Mouse (Mus musculus): ENCODE measurements around the gene Ccdc80. TPM values are rescaled to one million over a fixed set of nuclear protein-coding genes. Genes with fewer than 3 reads are reported as not detected.

Gene Ccdc80
- polyA plus RNA-seq, 1 experiment from 2014 or later = 5.3 TPM

DNA sequence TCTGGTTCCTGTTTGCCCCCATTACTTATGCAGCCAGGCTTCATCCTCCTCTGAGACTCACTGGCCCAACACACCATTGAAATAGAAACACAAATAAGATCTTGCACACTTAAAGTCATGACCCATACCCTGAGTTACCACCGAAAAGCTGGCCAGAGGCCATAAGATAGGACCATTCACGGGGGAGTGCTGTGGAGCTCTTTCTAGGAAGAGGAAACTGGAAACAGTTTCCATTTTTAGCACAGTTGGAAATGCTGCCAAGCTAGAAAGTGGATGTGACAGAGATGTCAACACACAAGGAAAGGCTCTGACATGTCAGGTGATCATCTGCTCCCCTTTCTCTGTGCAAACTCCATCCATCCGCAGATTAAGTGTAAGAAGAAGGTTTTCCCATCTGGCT lies 7.7 kb downstream of the Ccdc80 start:
- H3K4me1 ChIP-seq (ENCODE audit: control insufficient read depth, insufficient read depth, low read length) = 0 out of 2 replicates have a peak, but pooled peaks cover 3% of the 10 kb centered on the region
- no peak overlapping the region for H3K4me3 ChIP-seq (replicated peaks; ENCODE audit: low read depth, low read length)
- WGBS = 83% methylated on average over 3 of the region's 3 CpGs
- no peak overlapping the region for H3K4me2 ChIP-seq (ENCODE audit: low read length)
- H3K9me3 ChIP-seq (ENCODE audit: control insufficient read depth, low read length) = no peaks in the 10 kb centered on the region
- ATAC-seq (ENCODE audit: low FRiP score, low TSS enrichment) (no peak), DNase-seq (no peak)
- H3K27ac ChIP-seq (replicated peaks; ENCODE audit: low read depth, low read length) = no peak overlapping the region
- H3K9ac ChIP-seq (replicated peaks; ENCODE audit: low read length) = no peak overlapping the region
- no peaks in the 10 kb centered on the region for H3K36me3 ChIP-seq (ENCODE audit: control insufficient read depth, insufficient read depth, low read length)
- H3K27me3 ChIP-seq (ENCODE audit: control insufficient read depth, insufficient read depth, low read length) = no peaks in the 10 kb centered on the region

DNA sequence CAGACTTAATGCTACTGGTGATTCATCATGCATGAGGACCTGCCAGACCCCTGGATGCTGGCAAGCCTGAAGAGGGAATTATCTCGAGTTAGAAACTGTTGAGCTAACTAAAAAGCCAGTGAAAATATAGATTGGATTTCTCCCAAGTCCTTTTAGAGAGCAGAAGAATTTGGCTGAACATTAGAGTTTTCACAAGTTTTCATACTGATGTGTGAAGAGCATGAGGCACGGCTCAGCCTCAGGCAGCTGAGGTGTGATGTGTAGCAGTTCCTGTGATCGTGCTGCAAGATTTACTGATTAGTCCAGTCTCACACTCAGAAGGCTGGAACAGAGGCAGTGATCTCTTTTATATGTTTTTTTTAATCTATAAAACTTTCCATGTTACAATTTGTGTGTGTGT lies 11.8 kb downstream of the Ccdc80 start:
- no peaks in the 10 kb centered on the region for H3K27me3 ChIP-seq (ENCODE audit: control insufficient read depth, insufficient read depth, low read length)
- DNase-seq (no peak), ATAC-seq (ENCODE audit: low FRiP score, low TSS enrichment) (no peak)
- H3K4me2 ChIP-seq (ENCODE audit: low read length) = no peak overlapping the region
- H3K36me3 ChIP-seq (ENCODE audit: control insufficient read depth, insufficient read depth, low read length) = no peaks in the 10 kb centered on the region
- H3K4me3 ChIP-seq (replicated peaks; ENCODE audit: low read depth, low read length) = no peak overlapping the region
- no peak overlapping the region for H3K9ac ChIP-seq (replicated peaks; ENCODE audit: low read length)
- H3K9me3 ChIP-seq (ENCODE audit: control insufficient read depth, low read length) = no peaks in the 10 kb centered on the region
- no peaks in the 10 kb centered on the region for H3K4me1 ChIP-seq (ENCODE audit: control insufficient read depth, insufficient read depth, low read length)
- no peak overlapping the region for H3K27ac ChIP-seq (replicated peaks; ENCODE audit: low read depth, low read length)
- 69% methylated on average over 3 of the region's 3 CpGs for WGBS

DNA sequence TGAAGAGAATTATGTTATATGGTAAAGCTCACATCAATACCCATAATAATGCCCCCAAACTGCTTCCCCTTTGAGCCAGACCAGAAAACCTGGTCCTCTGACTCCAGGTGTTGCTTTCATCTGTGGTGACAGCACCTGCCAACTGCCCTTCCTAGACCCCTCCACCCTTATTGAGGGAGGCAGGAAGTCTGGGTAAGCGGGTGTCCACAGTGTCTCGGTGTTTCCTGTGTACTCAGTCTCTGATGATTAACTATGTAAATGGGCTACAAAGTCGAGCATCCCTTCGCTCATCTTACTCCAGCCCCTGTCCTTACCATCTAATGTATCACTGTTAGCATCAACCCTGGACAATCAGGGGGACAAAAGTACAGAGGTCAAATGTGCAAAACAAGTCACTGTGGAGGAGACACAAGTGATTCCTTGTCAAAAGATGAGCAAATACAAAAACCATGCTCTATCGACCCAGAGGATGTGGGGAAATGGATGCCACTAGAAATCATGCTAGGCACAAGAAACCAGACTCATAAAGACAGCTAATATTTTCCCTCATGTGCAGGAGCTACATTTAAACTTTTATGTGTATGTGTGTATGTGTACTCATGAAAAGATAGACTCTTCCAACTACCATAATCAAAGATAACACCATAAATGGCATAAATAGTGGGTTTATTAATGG lies 15.1 kb downstream of the Ccdc80 start:
- H3K4me2 ChIP-seq (ENCODE audit: low read length) = no peak overlapping the region
- 81% methylated on average over 5 of the region's 5 CpGs for WGBS
- no peak for DNase-seq

DNA sequence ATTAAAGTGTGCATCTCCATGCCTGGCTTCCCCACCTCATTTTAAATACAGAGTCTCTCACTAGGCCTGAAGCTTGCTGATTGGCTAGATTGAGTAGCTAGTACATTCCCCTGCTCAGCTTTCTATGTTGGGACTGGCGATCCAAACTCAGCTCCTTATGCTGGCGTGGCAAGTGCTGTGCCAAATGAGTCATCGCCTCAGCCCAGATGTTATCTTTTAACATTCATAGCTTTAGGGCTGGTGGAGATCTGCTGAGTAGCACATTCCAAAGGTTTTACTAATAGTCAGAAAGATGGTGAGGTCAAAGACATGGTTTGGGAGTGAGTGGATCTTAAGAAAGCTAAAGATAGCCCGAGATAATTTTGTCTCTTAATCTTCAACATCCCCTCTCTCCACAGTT lies 17.3 kb downstream of the Ccdc80 start:
- DNase-seq = no peak
- Histone ChIP-seq H3K4me3 (replicated peaks; ENCODE audit: low read depth, low read length) (no peak overlapping the region), H3K9ac (replicated peaks; ENCODE audit: low read length) (no peak overlapping the region), H3K9me3 (ENCODE audit: control insufficient read depth, low read length) (no peaks in the 10 kb centered on the region), H3K4me1 (ENCODE audit: control insufficient read depth, insufficient read depth, low read length) (no peaks in the 10 kb centered on the region), H3K36me3 (ENCODE audit: control insufficient read depth, insufficient read depth, low read length) (no peaks in the 10 kb centered on the region), H3K4me2 (ENCODE audit: low read length) (no peak overlapping the region), H3K27me3 (ENCODE audit: control insufficient read depth, insufficient read depth, low read length) (no peaks in the 10 kb centered on the region), H3K27ac (replicated peaks; ENCODE audit: low read depth, low read length) (no peak overlapping the region)
- ATAC-seq (ENCODE audit: low FRiP score, low TSS enrichment) = no peak
- WGBS = 82% methylated on average over 4 of the region's 4 CpGs

More for the DNA sequence above, 15.1 kb downstream of the Ccdc80 start:
- H3K9ac ChIP-seq (replicated peaks; ENCODE audit: low read length) = no peak overlapping the region
- no peak overlapping the region for H3K27ac ChIP-seq (replicated peaks; ENCODE audit: low read depth, low read length)
- ATAC-seq (ENCODE audit: low FRiP score, low TSS enrichment) = no peak
- no peaks in the 10 kb centered on the region for H3K36me3 ChIP-seq (ENCODE audit: control insufficient read depth, insufficient read depth, low read length)
- H3K9me3 ChIP-seq (ENCODE audit: control insufficient read depth, low read length) = no peaks in the 10 kb centered on the region
- no peak overlapping the region for H3K4me3 ChIP-seq (replicated peaks; ENCODE audit: low read depth, low read length)
- H3K27me3 ChIP-seq (ENCODE audit: control insufficient read depth, insufficient read depth, low read length) = no peaks in the 10 kb centered on the region
- H3K4me1 ChIP-seq (ENCODE audit: control insufficient read depth, insufficient read depth, low read length) = no peaks in the 10 kb centered on the region

DNA sequence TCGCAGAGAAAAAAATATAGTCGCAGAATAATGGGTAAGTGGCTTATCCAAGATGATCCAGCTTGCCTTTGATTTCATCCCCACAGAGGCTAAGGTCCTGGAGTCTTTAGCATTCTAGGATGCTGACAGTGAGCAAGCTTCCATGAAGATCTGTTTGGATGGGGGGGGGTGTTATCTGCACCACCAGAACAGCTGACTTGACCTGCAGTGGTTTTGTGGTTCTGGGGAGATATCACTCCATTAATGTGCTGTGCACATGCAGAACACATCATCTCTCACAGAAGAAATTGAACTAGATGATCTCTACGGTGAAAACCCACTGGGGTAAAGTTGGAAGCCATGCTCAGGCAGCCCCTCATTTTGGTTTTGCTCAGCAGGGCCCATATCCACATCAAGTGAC lies 24.0 kb downstream of the Ccdc80 start:
- ATAC-seq (ENCODE audit: low FRiP score, low TSS enrichment) = no peak
- H3K4me2 ChIP-seq (ENCODE audit: low read length) = no peak overlapping the region
- DNase-seq = no peak
- no peaks in the 10 kb centered on the region for H3K27me3 ChIP-seq (ENCODE audit: control insufficient read depth, insufficient read depth, low read length)
- no peaks in the 10 kb centered on the region for H3K9me3 ChIP-seq (ENCODE audit: control insufficient read depth, low read length)
- no peak overlapping the region for H3K4me3 ChIP-seq (replicated peaks; ENCODE audit: low read depth, low read length)
- H3K9ac ChIP-seq (replicated peaks; ENCODE audit: low read length) = no peak overlapping the region
- H3K4me1 ChIP-seq (ENCODE audit: control insufficient read depth, insufficient read depth, low read length) = no peaks in the 10 kb centered on the region
- WGBS = 89% methylated on average over 3 of the region's 3 CpGs
- H3K27ac ChIP-seq (replicated peaks; ENCODE audit: low read depth, low read length) = no peak overlapping the region
- H3K36me3 ChIP-seq (ENCODE audit: control insufficient read depth, insufficient read depth, low read length) = no peaks in the 10 kb centered on the region

DNA sequence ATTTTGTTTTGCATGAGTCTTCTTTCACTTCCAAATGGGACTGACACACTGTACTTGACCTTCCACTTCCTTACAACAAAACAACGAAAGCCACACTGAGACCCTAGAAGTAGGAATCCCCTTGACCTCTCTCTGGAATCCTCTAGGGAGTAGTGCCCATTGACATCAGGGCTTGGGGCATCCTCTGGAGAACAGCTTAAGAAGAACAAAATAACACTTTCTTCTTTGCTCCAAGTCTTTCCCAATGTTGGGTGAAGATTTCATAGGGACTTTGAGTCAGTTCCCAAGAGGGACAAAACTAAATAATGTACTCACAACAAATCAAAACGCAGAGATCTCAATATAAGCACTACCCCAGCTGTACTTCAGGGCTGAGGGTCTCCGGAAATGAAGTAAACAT lies 25.6 kb downstream of the Ccdc80 start:
- ATAC-seq (ENCODE audit: low FRiP score, low TSS enrichment) (no peak), DNase-seq (no peak)
- 80% methylated on average over 3 of the region's 3 CpGs for WGBS
- Histone ChIP-seq H3K4me1 (ENCODE audit: control insufficient read depth, insufficient read depth, low read length) (no peaks in the 10 kb centered on the region), H3K9ac (replicated peaks; ENCODE audit: low read length) (no peak overlapping the region), H3K36me3 (ENCODE audit: control insufficient read depth, insufficient read depth, low read length) (no peaks in the 10 kb centered on the region), H3K27me3 (ENCODE audit: control insufficient read depth, insufficient read depth, low read length) (no peaks in the 10 kb centered on the region), H3K4me2 (ENCODE audit: low read length) (no peak overlapping the region), H3K4me3 (replicated peaks; ENCODE audit: low read depth, low read length) (no peak overlapping the region), H3K9me3 (ENCODE audit: control insufficient read depth, low read length) (no peaks in the 10 kb centered on the region), H3K27ac (replicated peaks; ENCODE audit: low read depth, low read length) (no peak overlapping the region)

DNA sequence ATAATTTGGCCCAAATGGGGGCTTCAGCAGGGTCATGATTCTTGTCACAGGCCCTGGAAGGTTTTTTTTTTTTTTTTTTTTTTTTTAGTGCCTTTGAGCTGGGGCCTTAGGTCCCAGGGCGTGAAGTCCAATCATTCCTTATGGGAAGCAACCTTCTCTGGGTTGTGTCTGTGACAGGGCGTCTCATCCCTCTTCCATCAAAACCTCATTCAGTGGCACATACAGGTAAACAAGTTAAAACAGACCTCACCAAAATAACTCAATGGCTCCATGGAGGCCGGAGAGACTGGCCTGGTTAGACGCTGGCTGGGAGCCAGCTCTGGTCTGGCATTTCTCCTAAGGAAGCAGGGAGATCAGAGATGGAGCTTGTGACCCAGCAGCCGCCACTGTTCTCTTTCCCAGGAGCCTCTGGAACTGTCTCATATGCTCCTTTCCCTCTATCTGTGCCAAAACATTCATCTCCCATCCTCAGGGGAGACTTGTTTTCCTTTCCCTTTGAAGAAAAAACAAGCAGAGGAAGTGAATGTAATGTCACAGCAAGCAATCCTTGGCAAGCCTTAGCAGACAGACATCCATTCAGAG lies 27.7 kb downstream of the Ccdc80 start:
- DNase-seq (peak; percentile 20), ATAC-seq (ENCODE audit: low FRiP score, low TSS enrichment) (no peak)
- no peaks in the 10 kb centered on the region for H3K4me1 ChIP-seq (ENCODE audit: control insufficient read depth, insufficient read depth, low read length)
- no peaks in the 10 kb centered on the region for H3K27me3 ChIP-seq (ENCODE audit: control insufficient read depth, insufficient read depth, low read length)
- H3K9me3 ChIP-seq (ENCODE audit: control insufficient read depth, low read length) = no peaks in the 10 kb centered on the region
- 88% methylated on average over 5 of the region's 5 CpGs for WGBS
- no peak overlapping the region for H3K27ac ChIP-seq (replicated peaks; ENCODE audit: low read depth, low read length)
- H3K4me2 ChIP-seq (ENCODE audit: low read length) = no peak overlapping the region
- no peak overlapping the region for H3K4me3 ChIP-seq (replicated peaks; ENCODE audit: low read depth, low read length)
- H3K36me3 ChIP-seq (ENCODE audit: control insufficient read depth, insufficient read depth, low read length) = no peaks in the 10 kb centered on the region
- no peak overlapping the region for H3K9ac ChIP-seq (replicated peaks; ENCODE audit: low read length)

DNA sequence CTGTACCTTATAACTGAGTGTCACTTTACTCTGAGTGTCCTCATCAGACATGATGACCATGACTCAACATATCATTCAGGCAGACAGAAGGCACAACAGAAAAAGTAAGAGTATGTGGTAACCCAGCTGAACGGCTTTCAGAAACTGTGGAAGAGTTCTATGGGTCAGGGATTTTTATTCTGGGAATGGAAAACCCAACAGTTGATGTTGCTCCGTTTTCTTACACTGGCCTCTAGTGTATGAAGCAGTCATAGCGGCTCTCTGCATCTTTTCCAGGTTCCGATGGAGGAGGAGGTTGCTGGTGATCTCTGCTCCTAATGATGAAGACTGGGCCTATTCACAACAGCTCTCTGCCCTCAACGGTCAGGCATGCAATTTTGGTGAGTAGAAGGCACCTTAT lies 29.4 kb downstream of the Ccdc80 start:
- peak; percentile 8 for DNase-seq

More for the DNA sequence above, 29.4 kb downstream of the Ccdc80 start:
- no peaks in the 10 kb centered on the region for H3K9me3 ChIP-seq (ENCODE audit: control insufficient read depth, low read length)
- H3K27me3 ChIP-seq (ENCODE audit: control insufficient read depth, insufficient read depth, low read length) = no peaks in the 10 kb centered on the region
- H3K4me3 ChIP-seq (replicated peaks; ENCODE audit: low read depth, low read length) = no peak overlapping the region
- H3K36me3 ChIP-seq (ENCODE audit: control insufficient read depth, insufficient read depth, low read length) = no peaks in the 10 kb centered on the region
- no peak overlapping the region for H3K9ac ChIP-seq (replicated peaks; ENCODE audit: low read length)
- no peak overlapping the region for H3K27ac ChIP-seq (replicated peaks; ENCODE audit: low read depth, low read length)
- WGBS = 71% methylated on average over 5 of the region's 5 CpGs
- no peaks in the 10 kb centered on the region for H3K4me1 ChIP-seq (ENCODE audit: control insufficient read depth, insufficient read depth, low read length)
- no peak for ATAC-seq (ENCODE audit: low FRiP score, low TSS enrichment)
- H3K4me2 ChIP-seq (ENCODE audit: low read length) = no peak overlapping the region

Measured in midbrain, embryonic 14.5 days (tissue).